Mouse (Mus musculus): Measurements from ENCODE around the gene Klhl8. TPM values are rescaled to one million over a fixed set of nuclear protein-coding genes. Genes with fewer than 3 reads are reported as not detected.
"Not testable (repeated sequence)": the region's sequence is repeated elsewhere in the genome, so short reads cannot be mapped to it uniquely, and the experiment has no call there.

Klhl8 gene
- 0.29 to 4.3 TPM (median 0.53 TPM) in 3 replicates for total RNA-seq (2017)

- ATAC-seq (replicated peaks; ENCODE audit: insufficient number of reproducible peaks, low FRiP score, low TSS enrichment, poor library complexity, severe bottlenecking) = peak; percentile 70
These were observed at the start of gene Klhl8 for GRCm38 (mm10) chr5:103910748-103911409. Gene Klhl8 (minus strand): TSS chr5:103911259.

- no peak for ATAC-seq (replicated peaks; ENCODE audit: insufficient number of reproducible peaks, low FRiP score, low TSS enrichment, poor library complexity, severe bottlenecking)
These were observed 43.6 kb upstream of the Klhl8 start for GRCm38 (mm10) chr5:103954638-103955037.

GRCm38 (mm10) chr5:103953135-103954083 lies 42.4 kb upstream of the Klhl8 start:
- ATAC-seq (replicated peaks; ENCODE audit: insufficient number of reproducible peaks, low FRiP score, low TSS enrichment, poor library complexity, severe bottlenecking) = no peak

- not testable (repeated sequence) for ATAC-seq (replicated peaks; ENCODE audit: insufficient number of reproducible peaks, low FRiP score, low TSS enrichment, poor library complexity, severe bottlenecking)
These were observed 39.1 kb upstream of the Klhl8 start for GRCm38 (mm10) chr5:103950138-103950537.

- no peak for ATAC-seq (replicated peaks; ENCODE audit: insufficient number of reproducible peaks, low FRiP score, low TSS enrichment, poor library complexity, severe bottlenecking)
These were observed 32.1 kb upstream of the Klhl8 start for GRCm38 (mm10) chr5:103943183-103943582.

- ATAC-seq (replicated peaks; ENCODE audit: insufficient number of reproducible peaks, low FRiP score, low TSS enrichment, poor library complexity, severe bottlenecking) = no peak
These were observed 28.8 kb upstream of the Klhl8 start for GRCm38 (mm10) chr5:103939856-103940255.

GRCm38 (mm10) chr5:103939350-103939652 lies 28.2 kb upstream of the Klhl8 start:
- no peak for ATAC-seq (replicated peaks; ENCODE audit: insufficient number of reproducible peaks, low FRiP score, low TSS enrichment, poor library complexity, severe bottlenecking)

- ATAC-seq (replicated peaks; ENCODE audit: insufficient number of reproducible peaks, low FRiP score, low TSS enrichment, poor library complexity, severe bottlenecking) = no peak
These were observed 27.7 kb upstream of the Klhl8 start for GRCm38 (mm10) chr5:103938547-103939349.

GRCm38 (mm10) chr5:103936906-103937589 lies 26.0 kb upstream of the Klhl8 start:
- ATAC-seq (replicated peaks; ENCODE audit: insufficient number of reproducible peaks, low FRiP score, low TSS enrichment, poor library complexity, severe bottlenecking) = no peak

- ATAC-seq (replicated peaks; ENCODE audit: insufficient number of reproducible peaks, low FRiP score, low TSS enrichment, poor library complexity, severe bottlenecking) = not testable (repeated sequence)
These were observed 20.9 kb upstream of the Klhl8 start for GRCm38 (mm10) chr5:103931924-103932323.

GRCm38 (mm10) chr5:103930511-103930910 lies 19.5 kb upstream of the Klhl8 start:
- no peak for ATAC-seq (replicated peaks; ENCODE audit: insufficient number of reproducible peaks, low FRiP score, low TSS enrichment, poor library complexity, severe bottlenecking)

GRCm38 (mm10) chr5:103928196-103928550 lies 17.1 kb upstream of the Klhl8 start:
- no peak for ATAC-seq (replicated peaks; ENCODE audit: insufficient number of reproducible peaks, low FRiP score, low TSS enrichment, poor library complexity, severe bottlenecking)

GRCm38 (mm10) chr5:103927429-103928195 lies 16.6 kb upstream of the Klhl8 start:
- peak; percentile 90 for ATAC-seq (replicated peaks; ENCODE audit: insufficient number of reproducible peaks, low FRiP score, low TSS enrichment, poor library complexity, severe bottlenecking)

- no peak for ATAC-seq (replicated peaks; ENCODE audit: insufficient number of reproducible peaks, low FRiP score, low TSS enrichment, poor library complexity, severe bottlenecking)
These were observed 15.3 kb upstream of the Klhl8 start for GRCm38 (mm10) chr5:103926398-103926797.

- ATAC-seq (replicated peaks; ENCODE audit: insufficient number of reproducible peaks, low FRiP score, low TSS enrichment, poor library complexity, severe bottlenecking) = no peak
These were observed 12.7 kb upstream of the Klhl8 start for GRCm38 (mm10) chr5:103923755-103924154.

GRCm38 (mm10) chr5:103923101-103923500 lies 12.0 kb upstream of the Klhl8 start:
- no peak for ATAC-seq (replicated peaks; ENCODE audit: insufficient number of reproducible peaks, low FRiP score, low TSS enrichment, poor library complexity, severe bottlenecking)

GRCm38 (mm10) chr5:103922436-103922835 lies 11.4 kb upstream of the Klhl8 start:
- no peak for ATAC-seq (replicated peaks; ENCODE audit: insufficient number of reproducible peaks, low FRiP score, low TSS enrichment, poor library complexity, severe bottlenecking)

GRCm38 (mm10) chr5:103919497-103919896 lies 8.4 kb upstream of the Klhl8 start:
- no peak for ATAC-seq (replicated peaks; ENCODE audit: insufficient number of reproducible peaks, low FRiP score, low TSS enrichment, poor library complexity, severe bottlenecking)

All from monocyte, adult 5-6 weeks (primary cell).